Mouse (Mus musculus) embryonic facial prominence, embryonic 15.5 days (tissue): ENCODE data around the gene Rpusd2. TPM values are rescaled to one million over a fixed set of nuclear protein-coding genes. Genes with fewer than 3 reads are reported as not detected.

Source experiments
- ATAC-seq: fragments of 200-750 bp; cut with Nextera tagmentation; 2 replicates; pipeline ENCODE4 v1.8.0; 2017; ENCODE audit warnings: low read depth, moderate TSS enrichment; ENCODE audit not compliant: insufficient number of reproducible peaks, low FRiP score, low TSS enrichment
- H3K27ac ChIP-seq: fragments of 300-500 bp; sonication (generic); replicated peaks from 2 replicates; pipeline ENCODE4 v1.5.1; 2015; ENCODE audit warnings: mild to moderate bottlenecking, inconsistent platforms
- H3K27me3 ChIP-seq: fragments of 300-500 bp; sonication (generic); 2 replicates; pipeline ENCODE4 v1.6.1; 2015; ENCODE audit warnings: inconsistent platforms
- H3K36me3 ChIP-seq: fragments of 300-500 bp; sonication (generic); 2 replicates; pipeline ENCODE4 v1.6.1; 2015; ENCODE audit warnings: mild to moderate bottlenecking, inconsistent platforms
- H3K4me1 ChIP-seq: fragments of 300-500 bp; sonication (generic); 2 replicates; pipeline ENCODE4 v1.6.1; 2015; ENCODE audit warnings: inconsistent platforms
- H3K4me2 ChIP-seq: fragments of 300-500 bp; sonication (generic); replicated peaks from 2 replicates; pipeline ENCODE4 v1.6.1; 2015; ENCODE audit warnings: mild to moderate bottlenecking, inconsistent platforms
- H3K4me3 ChIP-seq: fragments of 300-500 bp; sonication (generic); replicated peaks from 2 replicates; pipeline ENCODE4 v1.5.1; 2015; ENCODE audit warnings: mild to moderate bottlenecking, inconsistent platforms
- H3K9ac ChIP-seq: fragments of 300-500 bp; sonication (generic); 2 replicates; pipeline ENCODE4 v1.6.1; 2015; ENCODE audit warnings: inconsistent platforms
- H3K9me3 ChIP-seq: fragments of 300-500 bp; sonication (generic); replicated peaks from 2 replicates; pipeline ENCODE4 v1.6.1; 2016; ENCODE audit warnings: inconsistent platforms
- WGBS: fragments of 180-500 bp; shearing (Covaris S2); methylation state at CpG from one replicate; pipeline ENCODE4 v1.1.7; 2015; 5-methylcytosine and 5-hydroxymethylcytosine counted together
- polyA plus RNA-seq: library from polyadenylated mRNA; unstranded; fragments of >200 nt; fragmentation: Nextera tagmentation; extraction: Ambion mirVana; gene quantifications from 2 replicates; pipeline ENCODE4 v1.2.1, GENCODE M21; 2015

The Rpusd2 gene
- polyA plus RNA-seq = 4.0 and 4.6 TPM in 2 replicates

- Histone ChIP-seq H3K9ac (peak within 1 kb of the TSS; percentile 75), H3K4me1 (peaks cover 11% of the 10 kb centered on the region), H3K4me3 (peak within 1 kb of the TSS; percentile 95), H3K9me3 (no peaks in the 10 kb centered on the region), H3K27ac (peak within 1 kb of the TSS; percentile 90), H3K36me3 (peaks cover 20% of the 10 kb centered on the region), H3K4me2 (peak within 1 kb of the TSS; percentile 77), H3K27me3 (no peaks in the 10 kb centered on the region)
- peak; percentile 93 for ATAC-seq
- under 1% methylated on average over 49 of the region's 49 CpGs for WGBS
Measured at GRCm38 (mm10) chr2:119034656-119035396, at the start of gene Rpusd2. Gene Rpusd2, plus strand, starts transcription at chr2:119034790.

- Histone ChIP-seq H3K9ac (no peak overlapping the region), H3K4me3 (no peak overlapping the region), H3K4me2 (no peak overlapping the region), H3K4me1 (0 out of 2 replicates have a peak, but pooled peaks cover 5% of the 10 kb centered on the region), H3K36me3 (no peaks in the 10 kb centered on the region), H3K27ac (no peak overlapping the region), H3K27me3 (0 out of 2 replicates have a peak, but pooled peaks cover 9% of the 10 kb centered on the region), H3K9me3 (no peaks in the 10 kb centered on the region)
- no peak for ATAC-seq
- 67% methylated on average over 5 of the region's 5 CpGs for WGBS
Measured at GRCm38 (mm10) chr2:118995490-118995889, 39.1 kb upstream of the Rpusd2 start.

GRCm38 (mm10) chr2:118995919-118996797 is 38.4 kb upstream of the Rpusd2 start:
- Histone ChIP-seq H3K27ac (no peak overlapping the region), H3K9me3 (no peaks in the 10 kb centered on the region), H3K4me3 (no peak overlapping the region), H3K27me3 (0 out of 2 replicates have a peak, but pooled peaks cover 9% of the 10 kb centered on the region), H3K9ac (no peak overlapping the region), H3K4me1 (0 out of 2 replicates have a peak, but pooled peaks cover 5% of the 10 kb centered on the region), H3K36me3 (no peaks in the 10 kb centered on the region), H3K4me2 (no peak overlapping the region)
- 41% methylated on average over 16 of the region's 16 CpGs for WGBS
- ATAC-seq = no peak

GRCm38 (mm10) chr2:118996798-118997105 is 37.8 kb upstream of the Rpusd2 start:
- H3K9me3 ChIP-seq = no peaks in the 10 kb centered on the region
- 81% methylated on average over 1 of the region's 1 CpGs for WGBS
- H3K4me2 ChIP-seq = no peak overlapping the region
- no peak overlapping the region for H3K9ac ChIP-seq
- H3K27ac ChIP-seq = no peak overlapping the region
- H3K36me3 ChIP-seq = no peaks in the 10 kb centered on the region
- 0 out of 2 replicates have a peak, but pooled peaks cover 9% of the 10 kb centered on the region for H3K27me3 ChIP-seq
- no peak for ATAC-seq
- no peak overlapping the region for H3K4me3 ChIP-seq
- 0 out of 2 replicates have a peak, but pooled peaks cover 5% of the 10 kb centered on the region for H3K4me1 ChIP-seq

- ATAC-seq = no peak
- Histone ChIP-seq H3K36me3 (no peaks in the 10 kb centered on the region), H3K4me2 (no peak overlapping the region), H3K9ac (no peak overlapping the region), H3K4me3 (no peak overlapping the region), H3K27me3 (0 out of 2 replicates have a peak, but pooled peaks cover 9% of the 10 kb centered on the region), H3K4me1 (0 out of 2 replicates have a peak, but pooled peaks cover 5% of the 10 kb centered on the region), H3K27ac (no peak overlapping the region), H3K9me3 (no peaks in the 10 kb centered on the region)
- 67% methylated on average over 6 of the region's 6 CpGs for WGBS
Measured at GRCm38 (mm10) chr2:118998115-118998866, 36.3 kb upstream of the Rpusd2 start.

GRCm38 (mm10) chr2:118999025-118999639 is 35.5 kb upstream of the Rpusd2 start:
- 0 out of 2 replicates have a peak, but pooled peaks cover 5% of the 10 kb centered on the region for H3K4me1 ChIP-seq
- 58% methylated on average over 3 of the region's 3 CpGs for WGBS
- H3K9me3 ChIP-seq = no peaks in the 10 kb centered on the region
- H3K27ac ChIP-seq = no peak overlapping the region
- no peak overlapping the region for H3K9ac ChIP-seq
- 0 out of 2 replicates have a peak, but pooled peaks cover 9% of the 10 kb centered on the region for H3K27me3 ChIP-seq
- H3K4me2 ChIP-seq = no peak overlapping the region
- H3K36me3 ChIP-seq = no peaks in the 10 kb centered on the region
- no peak for ATAC-seq
- H3K4me3 ChIP-seq = no peak overlapping the region

GRCm38 (mm10) chr2:119006886-119007285 is 27.7 kb upstream of the Rpusd2 start:
- no peaks in the 10 kb centered on the region for H3K36me3 ChIP-seq
- H3K27ac ChIP-seq = no peak overlapping the region
- ATAC-seq = no peak
- H3K4me2 ChIP-seq = no peak overlapping the region
- H3K27me3 ChIP-seq = no peaks in the 10 kb centered on the region
- WGBS = 82% methylated on average over 7 of the region's 7 CpGs
- H3K4me1 ChIP-seq = no peaks in the 10 kb centered on the region
- no peak overlapping the region for H3K4me3 ChIP-seq
- no peaks in the 10 kb centered on the region for H3K9me3 ChIP-seq
- H3K9ac ChIP-seq = no peak overlapping the region

GRCm38 (mm10) chr2:119009376-119009775 is 25.2 kb upstream of the Rpusd2 start:
- 92% methylated on average over 2 of the region's 2 CpGs for WGBS
- H3K27me3 ChIP-seq = no peaks in the 10 kb centered on the region

GRCm38 (mm10) chr2:119014989-119015388 is 19.6 kb upstream of the Rpusd2 start:
- Histone ChIP-seq H3K9me3 (no peaks in the 10 kb centered on the region), H3K9ac (no peak overlapping the region), H3K4me1 (peaks cover 7% of the 10 kb centered on the region; the same call in 1 of the 2 replicates), H3K4me3 (no peak overlapping the region), H3K4me2 (no peak overlapping the region), H3K27ac (no peak overlapping the region), H3K36me3 (peaks cover 23% of the 10 kb centered on the region), H3K27me3 (no peaks in the 10 kb centered on the region)
- 65% methylated on average over 7 of the region's 7 CpGs for WGBS
- ATAC-seq = no peak

More at GRCm38 (mm10) chr2:119009376-119009775, 25.2 kb upstream of the Rpusd2 start:
- ATAC-seq = no peak
- no peak overlapping the region for H3K9ac ChIP-seq
- no peaks in the 10 kb centered on the region for H3K36me3 ChIP-seq
- no peak overlapping the region for H3K4me3 ChIP-seq
- H3K4me2 ChIP-seq = no peak overlapping the region
- H3K4me1 ChIP-seq = no peaks in the 10 kb centered on the region
- H3K9me3 ChIP-seq = no peaks in the 10 kb centered on the region
- H3K27ac ChIP-seq = no peak overlapping the region

- peaks cover 27% of the 10 kb centered on the region for H3K36me3 ChIP-seq
- WGBS = 70% methylated on average over 12 of the region's 12 CpGs
Measured at GRCm38 (mm10) chr2:119015604-119016180, 18.9 kb upstream of the Rpusd2 start.

More at GRCm38 (mm10) chr2:119015604-119016180, 18.9 kb upstream of the Rpusd2 start:
- H3K27me3 ChIP-seq = no peaks in the 10 kb centered on the region
- no peaks in the 10 kb centered on the region for H3K9me3 ChIP-seq
- H3K4me3 ChIP-seq = no peak overlapping the region
- no peak overlapping the region for H3K4me2 ChIP-seq
- H3K9ac ChIP-seq = no peak overlapping the region
- H3K4me1 ChIP-seq = peaks cover 7% of the 10 kb centered on the region; the same call in 1 of the 2 replicates
- no peak overlapping the region for H3K27ac ChIP-seq
- ATAC-seq = no peak
